Mouse (Mus musculus): ENCODE measurements around the gene Gnpnat1.

DNA sequence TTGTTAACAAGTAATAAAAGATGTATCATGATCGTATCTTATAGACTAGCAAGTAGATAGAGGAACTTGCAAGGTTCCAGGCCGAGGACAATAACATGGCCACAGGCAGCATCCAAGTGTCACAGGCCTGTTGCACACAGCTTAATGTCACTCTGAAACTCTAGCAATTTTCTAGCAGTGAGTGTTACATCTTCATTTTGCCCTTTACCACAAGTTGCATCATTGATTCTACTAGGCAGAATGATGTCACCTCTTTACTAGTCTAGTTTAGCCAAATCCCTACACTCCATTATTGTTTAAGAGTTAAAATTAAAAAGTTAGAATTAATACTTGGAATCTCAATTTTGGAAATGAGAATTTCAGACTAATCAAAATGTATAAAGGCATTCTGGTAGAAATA lies 19.1 kb downstream of the Gnpnat1 start:
- TF ChIP-seq CTCF (conservative IDR thresholded peaks at IDR 0.05; ENCODE audit: low read length) (no peak), POU5F1 (IDR thresholded peaks at IDR 0.05; ENCODE audit: borderline replicate concordance, low read length) (no peak)
